16 mouse cellular contexts compared by ENCODE assay signal in genomic region chr1:124783066-124783465, GRCm38 (mm10).
"Had no signal": no experiment of that assay in that cellular context is flagged by ENCODE, and none has a peak within 500 bp of the region (broad histone marks: within the 10 kb centered on the region; RNA-seq: fewer than 3 reads in every experiment).

No protein-coding gene starts in this region.

- DNase-seq: kidney, adult 2 months; kidney, postnatal 25 days; layer of hippocampus, adult 9-11 months; liver, embryonic 13.5 days; lung, adult 2 months; lung, postnatal 14 days; lung, postnatal 4 days; midbrain, embryonic 14.5 days; thymus, adult 2 months; thymus, postnatal 14 days; thymus, postnatal 4 days had no signal

- H3K27ac ChIP-seq: kidney, postnatal 0 days; layer of hippocampus, adult 2 months; liver, embryonic 13.5 days; stomach, postnatal 0 days had no signal

- H3K4me1 ChIP-seq: liver, embryonic 13.5 days had no signal

- ATAC-seq: intestine, postnatal 0 days had no signal

- H3K27me3 ChIP-seq: liver, embryonic 13.5 days had no signal

- H3K9me3 ChIP-seq: liver, embryonic 13.5 days had no signal

- H3K36me3 ChIP-seq: liver, embryonic 13.5 days had no signal

- H3K4me2 ChIP-seq: liver, embryonic 13.5 days; midbrain, embryonic 11.5 days had no signal

- H3K4me3 ChIP-seq: layer of hippocampus, adult 2 months; liver, embryonic 13.5 days had no signal

- H3K9ac ChIP-seq: liver, embryonic 13.5 days had no signal
